Mouse (Mus musculus): ENCODE data around the gene Mis18a. TPM values are rescaled to one million over a fixed set of nuclear protein-coding genes. Genes with fewer than 3 reads are reported as not detected.

Mis18a gene
- polyA plus RNA-seq, 1 experiment from 2014 or later, result 29.9 TPM

DNA sequence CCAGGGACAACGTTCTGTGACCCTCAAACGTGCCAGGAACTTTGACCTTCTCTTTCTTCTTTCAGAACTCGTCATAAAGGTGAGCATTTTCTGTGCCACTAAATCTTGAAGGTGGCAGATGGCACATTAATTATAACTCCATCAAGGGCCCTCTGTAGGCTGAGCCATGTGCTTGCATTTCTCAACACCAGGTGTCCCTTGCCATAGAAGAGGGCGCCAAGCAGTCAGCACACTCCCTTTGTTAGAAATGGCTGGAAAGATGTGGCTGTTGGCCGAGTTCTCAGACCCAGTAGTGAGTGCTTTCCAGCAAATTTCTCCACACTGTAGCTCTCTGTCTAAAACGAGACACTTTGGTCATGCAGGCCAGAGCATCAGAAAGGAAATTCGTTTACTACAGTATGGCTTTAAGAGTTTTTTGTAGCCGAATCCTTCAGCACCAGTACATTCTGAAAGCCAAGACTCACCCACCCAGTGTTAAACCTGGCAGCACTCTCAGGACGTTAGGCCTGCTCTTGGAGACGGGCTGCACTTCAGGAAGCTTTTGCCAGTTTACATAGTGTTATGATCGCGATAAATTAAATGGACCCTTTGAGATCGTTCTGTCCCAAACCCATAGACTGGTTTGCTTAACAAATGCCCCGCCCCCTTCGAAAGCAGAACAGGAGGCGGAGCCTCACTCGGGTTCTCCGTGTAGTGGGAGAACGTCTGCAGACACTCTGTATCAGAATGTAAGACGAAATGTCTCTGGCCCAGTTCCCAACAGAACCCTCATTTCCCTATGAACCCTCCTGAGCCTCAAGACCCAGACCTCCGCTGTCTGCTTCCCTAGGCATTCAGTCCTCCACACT, 53.5 kb downstream of the Mis18a start:
- H3K27me3 ChIP-seq (ENCODE audit: control insufficient read depth, insufficient read depth, low read length), result no peaks in the 10 kb centered on the region
- no peak overlapping the region for H3K4me2 ChIP-seq (ENCODE audit: low read length)
- H3K36me3 ChIP-seq (ENCODE audit: control insufficient read depth, insufficient read depth, low read length), result no peaks in the 10 kb centered on the region
- no peak for ATAC-seq (ENCODE audit: insufficient number of reproducible peaks, insufficient read depth, low FRiP score, low read depth)
- no peak overlapping the region for H3K27ac ChIP-seq (replicated peaks in 1 of 2; ENCODE audit: control insufficient read depth in 1 of 2, insufficient read depth in 1 of 2, low read depth in 2 of 2, low read length in 2 of 2)
- 82% methylated on average over 21 of the region's 21 CpGs for WGBS
- peaks cover 0 to 4% of the 10 kb centered on the region in 2 experiments; a peak in 1 of 4 replicates for H3K4me1 ChIP-seq (ENCODE audit: control insufficient read depth in 2 of 2, insufficient read depth in 2 of 2, low read length in 2 of 2)
- H3K9ac ChIP-seq (ENCODE audit: low read length), result no peak overlapping the region
- peaks cover under 1% of the 10 kb centered on the region for H3K9me3 ChIP-seq (ENCODE audit: control insufficient read depth, low read length)
- no peak overlapping the region for H3K4me3 ChIP-seq (ENCODE audit: control insufficient read depth in 1 of 2, insufficient read depth in 1 of 2, low read depth in 1 of 2, low read length in 2 of 2)

Other genes starting within 250 kb of the Mis18a start
- gene Mrap, start 10.8 kb upstream of the Mis18a start, polyA plus RNA-seq (2014; fragmentation: Nextera tagmentation; extraction: Ambion mirVana), result 37.6 and 38.2 TPM in 2 replicates
- gene Urb1, start 83.0 kb upstream of the Mis18a start, polyA plus RNA-seq (2014; fragmentation: Nextera tagmentation; extraction: Ambion mirVana), result 7.2 and 7.6 TPM in 2 replicates
- gene Eva1c, start 99.3 kb upstream of the Mis18a start, polyA plus RNA-seq (2014; fragmentation: Nextera tagmentation; extraction: Ambion mirVana), result 3.0 and 3.3 TPM in 2 replicates
- gene Cfap298, start 207.7 kb upstream of the Mis18a start, polyA plus RNA-seq (2014; fragmentation: Nextera tagmentation; extraction: Ambion mirVana), result 35.6 and 36.6 TPM in 2 replicates

Measured in heart, embryonic 14.5 days (tissue).